Mouse (Mus musculus): ENCODE measurements around the gene Csdc2. TPM values are rescaled to one million over a fixed set of nuclear protein-coding genes. Genes with fewer than 3 reads are reported as not detected.
"Not testable (repeated sequence)": the region's sequence is repeated elsewhere in the genome, so short reads cannot be mapped to it uniquely, and the experiment has no call there.

Gene Csdc2
- total RNA-seq, 1 experiment: 1.2 TPM

- Histone ChIP-seq H3K4me3 (ENCODE audit: insufficient read depth in 1 of 2, low read depth in 1 of 2, low read length in 2 of 2, poor library complexity in 1 of 2, severe bottlenecking in 1 of 2) (no peak overlapping the region), H3K4me1 (ENCODE audit: control insufficient read depth in 2 of 2, insufficient read depth in 2 of 2, low read length in 2 of 2, poor library complexity in 1 of 2) (peaks cover 0 to 2% of the 10 kb centered on the region in 2 experiments; a peak in 1 of 4 replicates), H3K9me3 (ENCODE audit: control insufficient read depth, insufficient read depth, low read depth, low read length) (no peaks in the 10 kb centered on the region), H3K9ac (ENCODE audit: insufficient read depth, low read depth, low read length, poor library complexity, severe bottlenecking) (no peak overlapping the region), H3K36me3 (ENCODE audit: control insufficient read depth, insufficient read depth, low read length, poor library complexity, severe bottlenecking) (peaks cover 49% of the 10 kb centered on the region), H3K27ac (ENCODE audit: insufficient read depth, low read depth, low read length, poor library complexity, severe bottlenecking) (no peak overlapping the region)
- DNase-seq (ENCODE audit: low read depth, low spot score): no peak
- in situ Hi-C loops (cut with MboI; ENCODE audit: low sequenced_read_pairs in 2 of 2, unreplicated experiment in 2 of 2): no loop called here
- TF ChIP-seq CHD2 (IDR thresholded peaks at IDR 0.05; ENCODE audit: low read depth, low read length): no peak
Observed at GRCm38 (mm10) chr15:81898751-81899150, 37.8 kb upstream of the Csdc2 start.

DNA sequence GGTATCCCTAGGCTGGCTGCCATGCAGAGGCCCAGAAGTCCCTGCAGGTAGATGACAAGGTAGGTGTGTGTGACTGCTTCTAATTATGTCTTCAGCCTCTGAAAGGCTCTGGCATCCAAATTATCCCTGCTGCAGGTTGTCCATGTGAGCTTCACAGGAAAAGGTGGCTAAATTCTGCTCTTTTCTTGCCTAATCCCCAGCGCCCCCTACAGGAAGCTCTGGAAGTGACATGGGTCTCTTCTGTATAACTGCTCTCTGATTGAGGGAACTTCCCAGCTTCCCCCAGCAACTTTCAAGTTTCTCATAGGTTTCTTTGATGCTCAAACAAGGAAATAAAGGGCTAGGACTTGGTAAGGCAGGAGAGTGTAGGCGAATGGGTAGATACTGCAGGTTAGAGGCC lies 31.6 kb upstream of the Csdc2 start:
- Histone ChIP-seq H3K9ac (ENCODE audit: insufficient read depth, low read depth, low read length, poor library complexity, severe bottlenecking) (no peak overlapping the region), H3K27ac (ENCODE audit: insufficient read depth, low read depth, low read length, poor library complexity, severe bottlenecking) (no peak overlapping the region), H3K4me3 (ENCODE audit: insufficient read depth in 1 of 2, low read depth in 1 of 2, low read length in 2 of 2, poor library complexity in 1 of 2, severe bottlenecking in 1 of 2) (no peak overlapping the region), H3K4me1 (ENCODE audit: control insufficient read depth in 2 of 2, insufficient read depth in 2 of 2, low read length in 2 of 2, poor library complexity in 1 of 2) (no peaks in the 10 kb centered on the region), H3K9me3 (ENCODE audit: control insufficient read depth, insufficient read depth, low read depth, low read length) (no peaks in the 10 kb centered on the region; the same call in 1 of the 2 replicates), H3K36me3 (ENCODE audit: control insufficient read depth, insufficient read depth, low read length, poor library complexity, severe bottlenecking) (peaks cover 47% of the 10 kb centered on the region)
- DNase-seq (ENCODE audit: low read depth, low spot score): peak; percentile 71
- no peak for TF ChIP-seq CHD2 (IDR thresholded peaks at IDR 0.05; ENCODE audit: low read depth, low read length)
- no peak for TF ChIP-seq ZC3H11A (IDR thresholded peaks at IDR 0.05; ENCODE audit: borderline replicate concordance, low read depth, low read length)
- no peak for TF ChIP-seq ZNF384 (IDR thresholded peaks at IDR 0.05; ENCODE audit: low read depth, low read length)
- TF ChIP-seq HCFC1 (IDR thresholded peaks at IDR 0.05; ENCODE audit: borderline replicate concordance, insufficient read depth, low read length): no peak
- no peak for TF ChIP-seq MAFK (IDR thresholded peaks at IDR 0.05; ENCODE audit: insufficient read depth, low read depth, low read length)
- in situ Hi-C loops (cut with MboI; ENCODE audit: low sequenced_read_pairs in 2 of 2, unreplicated experiment in 2 of 2): no loop called here

- no peak overlapping the region for H3K9ac ChIP-seq (ENCODE audit: insufficient read depth, low read depth, low read length, poor library complexity, severe bottlenecking)
- H3K27ac ChIP-seq (ENCODE audit: insufficient read depth, low read depth, low read length, poor library complexity, severe bottlenecking): no peak overlapping the region
- no peaks in the 10 kb centered on the region; the same call in 1 of the 2 replicates for H3K9me3 ChIP-seq (ENCODE audit: control insufficient read depth, insufficient read depth, low read depth, low read length)
- no peak overlapping the region for H3K4me3 ChIP-seq (ENCODE audit: insufficient read depth in 1 of 2, low read depth in 1 of 2, low read length in 2 of 2, poor library complexity in 1 of 2, severe bottlenecking in 1 of 2)
- no peak for DNase-seq (ENCODE audit: low read depth, low spot score)
- H3K4me1 ChIP-seq (ENCODE audit: control insufficient read depth in 2 of 2, insufficient read depth in 2 of 2, low read length in 2 of 2, poor library complexity in 1 of 2): peaks cover 0 to 4% of the 10 kb centered on the region in 2 experiments; a peak in 1 of 4 replicates
- TF ChIP-seq MAFK (IDR thresholded peaks at IDR 0.05; ENCODE audit: insufficient read depth, low read depth, low read length) (no peak), ZC3H11A (IDR thresholded peaks at IDR 0.05; ENCODE audit: borderline replicate concordance, low read depth, low read length) (no peak), CHD2 (IDR thresholded peaks at IDR 0.05; ENCODE audit: low read depth, low read length) (no peak), HCFC1 (IDR thresholded peaks at IDR 0.05; ENCODE audit: borderline replicate concordance, insufficient read depth, low read length) (no peak), ZNF384 (IDR thresholded peaks at IDR 0.05; ENCODE audit: low read depth, low read length) (no peak)
- peaks cover 56% of the 10 kb centered on the region for H3K36me3 ChIP-seq (ENCODE audit: control insufficient read depth, insufficient read depth, low read length, poor library complexity, severe bottlenecking)
- in situ Hi-C loops (cut with MboI; ENCODE audit: low sequenced_read_pairs in 2 of 2, unreplicated experiment in 2 of 2): no loop called here
Observed at GRCm38 (mm10) chr15:81907953-81908352, 28.6 kb upstream of the Csdc2 start.

GRCm38 (mm10) chr15:81908767-81909166 lies 27.8 kb upstream of the Csdc2 start:
- DNase-seq (ENCODE audit: low read depth, low spot score); H3K9ac ChIP-seq (ENCODE audit: insufficient read depth, low read depth, low read length, poor library complexity, severe bottlenecking); H3K4me1 ChIP-seq (ENCODE audit: control insufficient read depth in 2 of 2, insufficient read depth in 2 of 2, low read length in 2 of 2, poor library complexity in 1 of 2); H3K27ac ChIP-seq (ENCODE audit: insufficient read depth, low read depth, low read length, poor library complexity, severe bottlenecking); H3K9me3 ChIP-seq (ENCODE audit: control insufficient read depth, insufficient read depth, low read depth, low read length); H3K4me3 ChIP-seq (ENCODE audit: insufficient read depth in 1 of 2, low read depth in 1 of 2, low read length in 2 of 2, poor library complexity in 1 of 2, severe bottlenecking in 1 of 2); in situ Hi-C loops (cut with MboI; ENCODE audit: low sequenced_read_pairs in 2 of 2, unreplicated experiment in 2 of 2): not testable (repeated sequence)
- H3K36me3 ChIP-seq (ENCODE audit: control insufficient read depth, insufficient read depth, low read length, poor library complexity, severe bottlenecking): peaks cover 60% of the 10 kb centered on the region

DNA sequence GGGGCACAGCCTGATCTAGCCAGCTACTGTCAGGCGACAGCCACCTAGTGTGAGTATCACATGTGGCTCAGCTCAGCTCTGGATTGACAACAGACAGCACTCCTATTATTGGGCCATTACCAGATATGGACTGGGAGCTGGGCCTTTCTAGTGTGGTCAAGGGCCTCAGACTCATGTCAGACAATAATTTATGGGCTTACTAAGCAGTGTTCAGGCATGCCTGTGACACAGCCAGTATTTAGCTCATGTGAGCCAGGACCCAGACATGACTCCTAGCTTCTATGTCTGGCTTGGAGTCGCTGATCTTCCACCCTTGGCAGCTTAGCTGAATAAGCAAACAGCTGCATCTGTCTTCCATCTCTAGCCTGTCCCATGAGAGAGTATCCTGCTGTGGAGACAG lies 24.1 kb upstream of the Csdc2 start:
- Histone ChIP-seq H3K9me3 (ENCODE audit: control insufficient read depth, insufficient read depth, low read depth, low read length) (no peaks in the 10 kb centered on the region; the same call in 1 of the 2 replicates), H3K36me3 (ENCODE audit: control insufficient read depth, insufficient read depth, low read length, poor library complexity, severe bottlenecking) (peaks cover 73% of the 10 kb centered on the region), H3K27ac (ENCODE audit: insufficient read depth, low read depth, low read length, poor library complexity, severe bottlenecking) (no peak overlapping the region), H3K9ac (ENCODE audit: insufficient read depth, low read depth, low read length, poor library complexity, severe bottlenecking) (no peak overlapping the region), H3K4me1 (ENCODE audit: control insufficient read depth in 2 of 2, insufficient read depth in 2 of 2, low read length in 2 of 2, poor library complexity in 1 of 2) (peaks cover 0 to 4% of the 10 kb centered on the region in 2 experiments; a peak in 1 of 4 replicates), H3K4me3 (ENCODE audit: insufficient read depth in 1 of 2, low read depth in 1 of 2, low read length in 2 of 2, poor library complexity in 1 of 2, severe bottlenecking in 1 of 2) (no peak overlapping the region)
- TF ChIP-seq CHD2 (IDR thresholded peaks at IDR 0.05; ENCODE audit: low read depth, low read length) (no peak), MAFK (IDR thresholded peaks at IDR 0.05; ENCODE audit: insufficient read depth, low read depth, low read length) (no peak), ZNF384 (IDR thresholded peaks at IDR 0.05; ENCODE audit: low read depth, low read length) (no peak), HCFC1 (IDR thresholded peaks at IDR 0.05; ENCODE audit: borderline replicate concordance, insufficient read depth, low read length) (no peak), ZC3H11A (IDR thresholded peaks at IDR 0.05; ENCODE audit: borderline replicate concordance, low read depth, low read length) (no peak)
- in situ Hi-C loops (cut with MboI; ENCODE audit: low sequenced_read_pairs in 2 of 2, unreplicated experiment in 2 of 2): no loop called here
- DNase-seq (ENCODE audit: low read depth, low spot score): no peak
